Mouse (Mus musculus): ENCODE results near the gene Igsf10.
"Not testable (repeated sequence)": the region's sequence is repeated elsewhere in the genome, so short reads cannot be mapped to it uniquely, and the experiment has no call there.

Igsf10 gene

DNA sequence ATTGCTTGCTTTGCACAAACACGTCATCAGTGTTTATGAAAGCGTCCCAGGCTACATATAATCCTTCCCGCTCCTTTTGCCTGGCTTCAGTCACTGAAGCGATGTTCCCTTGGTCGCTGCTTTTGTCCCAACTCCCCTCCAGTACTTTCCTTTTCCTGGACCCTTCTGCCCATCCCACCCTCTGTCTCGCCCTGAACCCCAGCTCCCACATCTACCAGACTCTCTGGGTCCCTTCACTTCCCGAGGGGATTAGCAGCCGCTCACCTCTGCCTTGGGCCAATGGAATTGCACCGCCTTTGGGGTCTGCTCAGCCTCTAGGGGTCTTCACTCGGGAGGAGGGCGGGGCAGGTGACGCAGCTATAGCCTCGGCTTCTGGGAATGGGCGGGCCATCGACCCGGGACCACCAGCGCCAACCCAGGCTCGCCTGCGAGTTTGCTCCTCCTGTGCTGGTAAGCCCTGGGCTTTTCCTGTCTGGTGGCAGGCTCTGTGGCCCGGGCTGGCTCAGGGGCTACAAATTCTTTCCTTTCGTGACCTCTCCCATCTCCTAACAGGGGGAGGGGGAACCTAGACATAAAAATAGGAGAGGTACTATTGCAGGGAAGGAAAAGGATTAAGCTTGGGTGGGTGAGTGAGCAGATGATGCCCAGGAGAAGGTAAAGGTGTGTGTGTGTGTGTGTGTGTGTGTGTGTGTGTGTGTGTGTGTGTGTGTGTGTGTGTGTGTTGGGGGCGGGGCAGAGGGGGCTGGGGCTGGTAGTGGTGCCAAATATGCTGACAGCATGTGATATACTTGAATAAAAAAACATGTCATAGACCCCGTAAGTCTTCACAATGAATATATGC is at the start of gene Igsf10:
Igsf10 (minus strand) TSS at position 330 of the 841 bp plus-strand sequence.
- in situ Hi-C loops (cut with MboI; ENCODE audit: low pct_unique_long_range_greater_than_20kb in 1 of 2, low sequenced_read_pairs in 2 of 2, unreplicated experiment in 1 of 2), result no loop called here

DNA sequence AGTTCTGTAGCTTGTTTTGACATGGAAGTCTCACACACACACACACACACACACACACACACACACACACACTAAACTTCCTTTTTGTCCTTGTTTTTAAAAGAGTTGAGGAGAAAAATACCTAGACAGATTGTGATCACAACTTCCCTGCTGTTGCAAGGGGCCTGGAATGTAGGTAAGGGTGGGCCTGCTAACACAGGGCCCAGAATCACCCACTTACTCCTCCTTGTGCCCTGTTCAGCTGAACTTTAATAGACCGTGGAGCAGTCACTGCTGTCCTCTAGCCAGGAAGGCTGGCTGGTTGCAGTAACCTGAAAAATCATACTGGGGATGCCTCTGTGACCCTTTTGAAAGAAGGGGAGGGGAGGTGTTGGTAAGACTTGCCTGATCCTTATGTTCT is 41.4 kb upstream of the Igsf10 start:
- in situ Hi-C loops (cut with MboI; ENCODE audit: low pct_unique_long_range_greater_than_20kb in 1 of 2, low sequenced_read_pairs in 2 of 2, unreplicated experiment in 1 of 2), result no loop called here

DNA sequence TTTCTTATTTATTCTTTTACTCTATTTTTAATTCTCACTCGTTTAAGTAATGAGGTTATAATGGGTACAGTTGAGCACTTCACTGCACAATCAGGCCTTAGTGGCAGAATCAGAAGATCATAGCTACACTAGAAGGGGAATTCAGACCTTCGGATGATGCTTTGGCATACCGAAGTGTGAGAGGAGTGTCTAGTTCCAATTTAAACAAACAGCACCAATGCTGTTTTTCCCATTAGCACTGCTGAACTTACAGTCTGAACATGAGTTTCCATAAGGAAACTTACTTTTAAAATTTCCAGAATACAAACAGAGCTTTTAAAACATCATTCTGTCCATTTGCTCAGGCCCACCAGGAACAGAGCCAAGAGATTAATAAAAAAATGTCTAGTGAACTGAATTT is 40.8 kb upstream of the Igsf10 start:
- in situ Hi-C loops (cut with MboI; ENCODE audit: low pct_unique_long_range_greater_than_20kb in 1 of 2, low sequenced_read_pairs in 2 of 2, unreplicated experiment in 1 of 2), result no loop called here

DNA sequence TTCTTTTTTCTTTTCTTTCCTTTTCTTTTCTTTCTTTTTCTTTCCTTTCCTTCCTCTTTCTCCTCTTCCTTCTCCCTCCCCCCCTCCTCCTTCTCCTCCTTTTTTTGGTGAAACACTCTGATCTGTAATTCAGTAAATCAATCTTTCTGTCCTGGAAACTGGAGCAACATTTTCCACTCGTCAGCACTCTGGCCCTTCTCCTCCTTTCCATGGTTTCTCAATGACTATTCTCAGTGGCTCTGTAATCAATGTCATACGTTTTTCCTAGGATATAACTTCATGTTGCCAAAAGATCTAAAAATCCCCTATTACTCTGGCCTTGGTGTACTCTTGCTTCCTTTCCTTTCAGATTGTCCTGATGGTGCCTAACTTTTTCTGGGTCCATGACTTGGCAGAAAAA is 40.1 kb upstream of the Igsf10 start:
- in situ Hi-C loops (cut with MboI; ENCODE audit: low pct_unique_long_range_greater_than_20kb in 1 of 2, low sequenced_read_pairs in 2 of 2, unreplicated experiment in 1 of 2), result no loop called here

DNA sequence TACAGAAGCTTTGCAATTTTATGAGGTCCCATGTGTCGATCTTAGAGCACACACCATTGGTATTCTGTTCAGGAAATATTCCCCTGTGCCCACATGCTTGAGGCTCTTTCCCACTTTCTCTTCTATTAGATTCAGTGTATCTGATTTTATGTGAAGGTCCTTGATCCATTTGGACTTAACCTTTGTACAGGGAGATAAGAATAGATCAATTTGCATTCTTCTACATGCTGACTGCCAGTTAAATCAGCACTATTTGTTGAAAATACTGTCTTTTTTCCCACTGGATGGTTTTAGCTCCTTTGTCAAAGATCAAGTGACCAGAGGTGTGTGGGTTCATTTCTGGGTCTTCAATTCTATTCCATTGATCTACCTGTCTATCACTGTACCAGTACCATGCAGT is 34.6 kb upstream of the Igsf10 start:
- in situ Hi-C loops (cut with MboI; ENCODE audit: low pct_unique_long_range_greater_than_20kb in 1 of 2, low sequenced_read_pairs in 2 of 2, unreplicated experiment in 1 of 2), result not testable (repeated sequence)

DNA sequence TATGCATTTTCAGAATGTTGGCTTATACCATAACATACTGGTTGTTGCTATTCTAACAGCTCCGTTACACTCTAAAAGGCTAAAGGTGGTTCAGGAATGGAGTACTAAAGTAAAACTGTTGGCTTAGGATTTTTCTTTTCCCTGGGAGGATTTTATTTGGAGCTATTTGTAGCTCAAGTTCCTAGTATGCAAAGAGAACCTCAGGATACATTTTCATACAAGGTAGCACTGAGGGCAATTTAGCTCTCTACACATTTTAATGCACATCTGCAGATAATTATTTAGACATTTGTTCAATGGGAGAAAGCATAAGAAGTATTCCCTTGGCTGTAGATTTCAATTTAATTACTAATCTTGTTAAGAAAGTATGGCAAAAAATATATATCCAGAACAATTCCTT is 17.7 kb upstream of the Igsf10 start:
- in situ Hi-C loops (cut with MboI; ENCODE audit: low pct_unique_long_range_greater_than_20kb in 1 of 2, low sequenced_read_pairs in 2 of 2, unreplicated experiment in 1 of 2), result no loop called here

DNA sequence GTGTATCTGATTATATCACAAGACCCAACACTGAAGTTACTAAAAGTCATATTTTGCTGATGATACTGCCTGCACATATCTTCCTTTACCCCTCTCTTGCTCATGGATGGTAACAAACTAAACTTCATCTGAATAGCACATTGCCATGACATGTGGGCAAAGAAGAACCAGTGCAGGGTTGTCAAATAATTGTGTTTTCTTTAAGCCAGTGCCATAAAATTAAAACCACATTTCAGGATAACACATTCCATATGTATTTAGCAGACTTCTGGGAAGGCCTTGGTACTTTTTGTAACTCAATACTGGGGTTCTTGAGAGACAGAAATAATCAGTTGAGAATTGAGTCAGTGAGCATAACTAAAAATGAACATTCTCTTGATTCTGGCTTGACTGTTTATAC is 15.9 kb upstream of the Igsf10 start:
- in situ Hi-C loops (cut with MboI; ENCODE audit: low pct_unique_long_range_greater_than_20kb in 1 of 2, low sequenced_read_pairs in 2 of 2, unreplicated experiment in 1 of 2), result no loop called here

DNA sequence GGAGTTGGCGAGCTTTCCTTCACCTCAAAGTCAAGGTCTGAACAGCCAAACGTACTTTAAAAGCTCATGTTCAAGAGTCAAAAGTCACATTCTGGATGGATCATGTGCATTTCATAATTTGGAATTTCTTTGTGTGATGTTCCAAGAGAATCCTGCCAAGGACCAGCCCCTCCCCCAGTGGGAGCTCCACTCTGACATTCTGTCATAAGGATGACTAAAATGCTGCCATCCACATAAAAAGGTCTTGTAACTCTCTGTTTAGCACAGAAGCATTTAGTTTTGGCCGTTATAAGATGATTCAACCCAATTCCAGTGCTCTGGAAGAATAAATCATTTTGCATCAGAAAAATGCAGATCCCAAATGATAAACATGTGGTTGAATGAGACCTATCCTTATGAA is 10.0 kb upstream of the Igsf10 start:
- in situ Hi-C loops (cut with MboI; ENCODE audit: low pct_unique_long_range_greater_than_20kb in 1 of 2, low sequenced_read_pairs in 2 of 2, unreplicated experiment in 1 of 2), result no loop called here

DNA sequence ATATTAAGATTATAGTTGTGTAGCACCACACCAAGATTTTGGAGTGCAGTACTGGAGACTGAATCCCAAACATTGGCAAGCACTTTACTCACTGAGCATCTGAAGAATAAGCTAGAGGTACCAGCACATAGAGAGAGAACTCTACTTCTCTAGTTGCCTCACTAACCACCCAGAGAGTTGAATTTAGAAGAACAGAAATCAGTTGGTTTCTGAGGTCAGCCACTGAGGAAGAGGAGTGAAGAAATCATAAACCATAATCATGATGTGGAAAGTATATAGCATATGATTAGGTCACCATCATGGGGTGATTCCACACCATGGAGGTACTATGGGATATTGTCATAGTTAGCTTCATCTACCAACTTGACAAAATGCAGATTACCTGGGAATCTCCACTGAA is 7.6 kb upstream of the Igsf10 start:
- in situ Hi-C loops (cut with MboI; ENCODE audit: low pct_unique_long_range_greater_than_20kb in 1 of 2, low sequenced_read_pairs in 2 of 2, unreplicated experiment in 1 of 2), result no loop called here

DNA sequence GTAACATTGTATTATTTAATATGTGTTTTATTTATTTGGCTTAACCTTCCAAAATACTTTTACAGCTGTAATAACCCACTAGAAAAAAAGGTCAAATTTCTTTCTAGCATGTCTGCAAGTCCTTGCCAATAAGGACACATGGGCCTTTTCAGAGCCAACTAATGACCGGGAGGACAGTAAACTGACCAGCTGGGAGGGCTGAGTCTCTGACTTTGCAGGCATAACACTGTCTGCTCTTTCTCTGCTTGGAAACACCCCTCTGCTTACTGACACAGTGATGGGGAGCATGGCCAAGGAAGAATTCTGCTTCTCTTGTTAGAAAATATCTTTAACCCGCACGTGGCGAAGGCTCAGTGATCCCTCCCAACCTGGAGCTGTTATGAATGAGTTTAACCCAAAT is 1.2 kb downstream of the Igsf10 start:
- in situ Hi-C loops (cut with MboI; ENCODE audit: low pct_unique_long_range_greater_than_20kb in 1 of 2, low sequenced_read_pairs in 2 of 2, unreplicated experiment in 1 of 2), result no loop called here

DNA sequence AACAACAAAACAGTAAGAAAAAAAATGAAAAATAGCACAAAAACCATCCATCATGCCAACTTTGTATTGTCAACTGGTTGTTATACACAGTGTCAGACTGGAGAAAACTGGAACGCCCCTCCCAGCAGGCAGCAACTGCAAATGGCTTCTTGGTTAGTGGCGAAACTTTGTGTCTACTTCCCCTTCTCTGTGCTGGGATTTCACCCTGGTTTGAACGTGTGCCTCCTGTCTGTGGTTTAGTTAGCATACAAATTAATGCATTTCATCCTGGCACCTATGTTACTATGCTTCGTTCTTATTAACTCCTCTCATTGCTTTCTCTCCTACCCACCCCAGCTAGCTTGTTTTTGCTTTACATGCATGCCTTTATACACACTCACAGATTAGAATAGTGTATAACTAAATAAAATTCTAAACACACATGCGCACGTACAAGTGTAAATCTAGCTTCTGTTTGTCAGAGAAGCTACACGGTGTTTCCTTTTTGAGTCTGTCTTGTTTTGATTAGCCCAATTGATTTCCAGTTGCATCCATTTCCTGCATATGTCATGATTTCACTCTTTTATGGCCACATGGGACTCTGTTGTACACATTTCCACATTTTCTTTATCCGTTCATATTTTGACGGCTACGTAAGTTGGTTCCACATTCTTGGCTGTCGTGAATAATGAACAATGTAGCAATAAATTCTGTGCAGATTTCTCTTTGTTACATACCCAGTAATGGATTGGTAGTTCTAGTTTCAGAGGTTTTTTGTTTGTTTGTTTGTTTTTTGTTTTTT is 2.4 kb downstream of the Igsf10 start:
- in situ Hi-C loops (cut with MboI; ENCODE audit: low pct_unique_long_range_greater_than_20kb in 1 of 2, low sequenced_read_pairs in 2 of 2, unreplicated experiment in 1 of 2), result no loop called here

DNA sequence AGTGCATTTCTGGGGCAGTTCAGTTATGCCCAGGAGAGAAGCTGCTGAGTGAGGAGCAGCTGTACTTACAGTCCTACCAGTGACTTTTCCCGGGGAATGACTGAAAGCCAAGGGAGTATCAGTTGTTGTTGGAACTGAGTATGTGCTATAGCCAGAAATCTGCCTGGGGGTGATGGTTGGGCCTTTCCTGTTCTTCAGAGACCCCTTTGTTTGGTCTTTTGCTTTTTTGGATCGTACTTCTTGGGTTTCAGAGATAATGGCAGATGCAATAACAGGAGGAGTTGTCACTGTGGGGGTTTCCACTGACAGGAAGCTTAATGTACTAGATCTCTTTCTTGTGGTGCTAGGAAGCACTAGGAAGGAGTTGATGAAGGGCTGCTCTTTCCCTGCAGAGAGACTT is 15.7 kb downstream of the Igsf10 start:
- in situ Hi-C loops (cut with MboI; ENCODE audit: low pct_unique_long_range_greater_than_20kb in 1 of 2, low sequenced_read_pairs in 2 of 2, unreplicated experiment in 1 of 2), result loop anchor here in 1 of 2 experiments (10.0 kb wide), 1 partner anchor 416 kb away; no protein-coding TSS in a partner anchor

DNA sequence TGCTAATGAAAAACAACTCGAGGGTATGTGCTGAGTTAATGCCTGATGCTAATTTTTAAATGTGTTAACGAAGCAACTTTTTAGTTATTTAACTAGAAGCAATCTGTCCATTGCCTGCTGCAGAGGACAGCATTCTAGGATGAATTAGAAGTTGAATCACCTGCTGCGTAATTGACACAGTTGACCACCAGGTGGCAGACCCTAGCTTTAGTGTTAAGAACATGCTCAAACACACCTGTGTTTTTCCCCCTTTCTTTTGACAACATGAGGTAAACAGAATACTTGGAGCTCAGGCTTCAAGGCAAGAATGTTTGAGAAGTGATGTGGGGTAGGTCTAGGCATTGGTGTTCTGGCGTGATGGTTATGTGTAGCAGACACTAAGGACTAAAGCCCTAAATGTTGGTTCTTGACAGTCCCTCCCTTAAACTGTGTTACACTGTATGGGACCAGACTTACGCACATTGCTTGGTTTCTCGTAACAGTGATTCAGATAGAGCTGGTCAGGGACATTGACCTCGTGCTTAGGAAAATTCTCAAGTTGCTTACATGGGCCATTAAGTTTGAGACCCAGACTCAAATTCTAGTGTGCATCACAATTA is 22.8 kb downstream of the Igsf10 start:
- in situ Hi-C loops (cut with MboI; ENCODE audit: low pct_unique_long_range_greater_than_20kb in 1 of 2, low sequenced_read_pairs in 2 of 2, unreplicated experiment in 1 of 2), result loop anchor here (10.0 to 25.0 kb wide), 2 partner anchors 416 to 423 kb away; partner anchors contain the start of gene Gm5538 (in 1 of the 2)

DNA sequence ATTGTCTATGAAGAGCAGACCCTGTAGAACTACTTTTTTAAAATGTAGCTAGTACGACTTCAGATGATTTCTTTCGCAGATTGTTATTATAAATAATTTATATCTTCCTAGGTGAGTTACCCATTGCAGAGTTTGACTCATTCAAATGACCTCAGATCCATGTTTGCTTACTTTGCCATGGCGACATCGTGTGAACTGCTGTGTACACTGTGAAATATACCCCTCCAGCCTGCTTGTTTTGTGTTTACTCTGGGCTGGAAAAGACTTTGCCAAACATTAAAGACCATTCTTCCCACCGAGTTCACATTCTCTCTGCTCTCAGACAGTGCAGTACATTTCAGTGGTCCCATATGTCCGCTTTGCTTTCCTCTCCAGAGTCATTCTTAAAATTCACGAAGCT is 28.1 kb downstream of the Igsf10 start:
- in situ Hi-C loops (cut with MboI; ENCODE audit: low pct_unique_long_range_greater_than_20kb in 1 of 2, low sequenced_read_pairs in 2 of 2, unreplicated experiment in 1 of 2), result loop anchor here in 1 of 2 experiments (25.0 kb wide), 1 partner anchor 421 kb away; the partner anchor contains the start of gene Gm5538

DNA sequence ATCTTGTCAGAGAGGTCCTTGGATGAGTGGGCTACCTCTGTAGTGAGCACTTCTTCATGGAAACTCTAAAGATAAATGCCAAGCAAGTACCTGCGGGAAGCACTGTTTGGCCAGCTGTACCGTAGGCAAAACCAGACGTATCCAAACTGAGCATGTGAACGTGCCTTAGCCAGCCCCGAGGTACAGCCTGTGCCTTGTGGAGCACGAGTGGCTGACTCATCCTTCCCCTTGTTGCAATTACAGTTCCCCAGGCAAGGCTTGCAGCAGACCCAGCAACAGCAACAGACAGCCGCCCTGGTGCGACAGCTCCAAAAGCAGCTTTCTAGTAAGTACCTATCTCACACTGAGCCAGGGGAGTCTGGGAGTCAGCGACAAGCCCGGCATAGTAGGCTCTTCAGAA is 31.6 kb downstream of the Igsf10 start:
- in situ Hi-C loops (cut with MboI; ENCODE audit: low pct_unique_long_range_greater_than_20kb in 1 of 2, low sequenced_read_pairs in 2 of 2, unreplicated experiment in 1 of 2), result loop anchor here in 1 of 2 experiments (25.0 kb wide), 1 partner anchor 425 kb away; the partner anchor contains the start of gene Gm5538

DNA sequence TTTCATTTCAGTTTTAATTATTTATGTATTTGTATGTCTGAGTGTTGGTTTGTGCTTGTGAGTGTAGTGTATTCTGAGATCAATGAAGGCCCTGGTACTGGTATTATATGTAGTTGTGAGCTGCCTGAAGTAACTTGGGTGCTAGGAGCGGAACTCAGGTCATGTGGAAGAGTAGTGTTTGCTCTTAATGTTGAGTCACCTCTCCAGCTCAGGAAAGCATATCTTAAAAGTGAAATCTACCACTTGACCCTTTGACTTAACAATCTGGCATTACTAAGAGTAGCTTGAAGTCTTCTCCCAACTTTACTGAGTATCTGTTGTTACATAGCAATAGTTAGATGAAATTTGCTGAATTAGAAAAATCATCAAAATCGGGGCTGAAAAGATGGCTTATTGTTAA is 38.7 kb downstream of the Igsf10 start:
- in situ Hi-C loops (cut with MboI; ENCODE audit: low pct_unique_long_range_greater_than_20kb in 1 of 2, low sequenced_read_pairs in 2 of 2, unreplicated experiment in 1 of 2), result loop anchor here in 1 of 2 experiments (25.0 kb wide), 1 partner anchor 432 kb away; the partner anchor contains the start of gene Gm5538

DNA sequence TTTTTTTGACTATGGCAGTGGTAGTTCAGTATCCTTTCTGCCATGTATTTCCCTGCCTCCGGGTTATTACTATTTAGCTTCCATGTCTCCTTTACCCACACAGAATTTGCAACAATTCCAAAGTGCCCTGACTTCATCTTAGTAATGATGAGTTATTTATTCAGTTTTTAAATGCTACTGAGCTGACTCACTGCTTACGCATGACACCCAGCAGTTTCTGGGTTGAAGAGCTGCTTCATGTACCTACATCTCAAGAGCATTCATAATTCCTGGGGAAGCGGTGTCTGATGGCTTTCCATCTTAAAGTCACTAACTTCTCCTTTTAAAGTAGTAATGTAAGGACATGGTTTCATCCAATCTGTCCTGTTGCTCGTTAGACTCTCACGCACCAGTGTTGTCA is 39.2 kb downstream of the Igsf10 start:
- in situ Hi-C loops (cut with MboI; ENCODE audit: low pct_unique_long_range_greater_than_20kb in 1 of 2, low sequenced_read_pairs in 2 of 2, unreplicated experiment in 1 of 2), result loop anchor here in 1 of 2 experiments (25.0 kb wide), 1 partner anchor 432 kb away; the partner anchor contains the start of gene Gm5538

DNA sequence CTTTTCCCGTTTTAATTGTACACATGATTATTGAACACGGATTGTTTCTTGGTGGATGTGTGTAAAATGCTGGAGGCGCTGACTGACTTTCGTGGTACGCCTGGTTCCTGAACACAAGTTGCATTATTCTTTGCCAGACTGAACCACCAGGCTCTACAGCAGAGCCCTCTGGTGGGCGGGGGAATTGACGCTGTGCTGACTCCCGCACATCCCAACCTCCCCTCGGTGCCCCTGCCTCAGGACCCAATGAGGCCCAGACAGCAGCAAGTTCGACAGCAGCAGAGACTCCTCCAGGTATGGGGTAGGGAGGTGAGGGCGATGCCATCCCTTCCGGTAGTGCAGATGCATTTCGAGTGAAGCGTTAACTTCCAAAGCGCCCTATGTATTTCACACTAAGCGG is 46.5 kb downstream of the Igsf10 start:
- in situ Hi-C loops (cut with MboI; ENCODE audit: low pct_unique_long_range_greater_than_20kb in 1 of 2, low sequenced_read_pairs in 2 of 2, unreplicated experiment in 1 of 2), result no loop called here

DNA sequence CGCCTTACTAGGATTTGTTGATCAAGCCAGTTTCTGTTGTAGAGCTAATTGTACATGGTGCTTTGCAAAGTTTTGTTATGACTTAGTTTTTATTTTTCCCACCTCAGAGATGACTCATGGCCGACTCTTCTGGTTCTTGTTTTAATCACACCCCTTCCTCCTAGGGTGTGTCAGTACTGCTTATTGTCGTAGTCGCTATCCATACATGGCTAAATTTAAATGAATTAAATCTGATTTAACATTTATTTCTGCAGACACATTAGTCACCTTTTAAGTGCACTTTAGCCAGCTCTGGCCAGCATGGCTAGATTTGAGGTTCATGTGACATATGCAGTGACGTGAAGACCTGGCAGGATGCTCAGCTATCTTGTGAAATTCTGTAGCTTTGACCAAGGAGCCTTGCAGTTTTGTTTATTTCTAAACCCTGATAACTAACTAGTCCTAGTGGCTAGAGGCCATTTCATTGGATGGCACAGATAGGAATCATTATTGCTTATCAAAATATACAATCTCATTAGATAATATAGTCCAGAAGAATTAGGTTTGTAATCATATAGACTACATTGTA is 47.5 kb downstream of the Igsf10 start:
- in situ Hi-C loops (cut with MboI; ENCODE audit: low pct_unique_long_range_greater_than_20kb in 1 of 2, low sequenced_read_pairs in 2 of 2, unreplicated experiment in 1 of 2), result no loop called here
